Comparison of ENCODE assay signal across 30 mouse cellular contexts in the genomic region with DNA sequence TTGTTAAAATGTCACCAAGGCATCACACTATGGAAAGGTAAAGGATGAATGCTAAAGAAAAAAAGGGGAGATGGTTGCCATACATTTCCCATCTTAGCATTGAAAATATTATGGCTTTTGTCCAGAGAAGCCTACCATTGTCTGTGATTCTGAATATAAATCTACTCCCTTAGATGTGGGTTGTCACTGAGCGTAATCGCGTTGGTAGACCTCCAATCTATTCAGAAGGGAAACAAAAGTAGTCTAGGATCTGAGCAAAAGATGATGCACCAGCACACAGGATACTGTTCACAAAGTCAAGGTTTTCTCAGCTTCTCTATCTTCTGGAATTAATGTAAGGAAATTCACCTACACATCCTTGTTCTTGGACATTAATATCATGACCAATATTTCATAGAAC.
"Had no signal": no experiment of that assay in that cellular context is flagged by ENCODE, and none has a peak within 500 bp of the region (broad histone marks: within the 10 kb centered on the region; RNA-seq: fewer than 3 reads in every experiment).

No protein-coding gene starts in this region.

- H3K36me3 ChIP-seq: limb, embryonic 10.5 days; limb, embryonic 12.5 days; limb, embryonic 13.5 days; limb, embryonic 15.5 days; liver, embryonic 12.5 days; liver, embryonic 13.5 days; liver, embryonic 15.5 days; lung, embryonic 15.5 days; midbrain, embryonic 10.5 days; midbrain, embryonic 12.5 days; midbrain, embryonic 13.5 days; midbrain, embryonic 15.5 days; neural tube, embryonic 12.5 days had no signal

- H3K27ac ChIP-seq: limb, embryonic 10.5 days; limb, embryonic 12.5 days; limb, embryonic 13.5 days; limb, embryonic 15.5 days; liver, embryonic 12.5 days; liver, embryonic 13.5 days; liver, embryonic 14.5 days; liver, embryonic 15.5 days; lung, embryonic 15.5 days; macrophage; midbrain, embryonic 10.5 days; midbrain, embryonic 12.5 days; midbrain, embryonic 13.5 days; midbrain, embryonic 15.5 days; neural tube, embryonic 12.5 days had no signal

- DNase-seq: left cerebral cortex, postnatal 4 days; liver; liver, embryonic 13.5 days; liver, postnatal 0 days; lung, adult 18-20 months; lung, adult 2 months; lung, embryonic 14.5 days; lung, postnatal 10 days; lung, postnatal 14 days; lung, postnatal 36 days; lung, postnatal 4 days; midbrain, embryonic 14.5 days had no signal

- H3K27me3 ChIP-seq: limb, embryonic 12.5 days; limb, embryonic 13.5 days; limb, embryonic 15.5 days; liver, embryonic 12.5 days; liver, embryonic 13.5 days; liver, embryonic 15.5 days; lung, embryonic 15.5 days; megakaryocyte, embryonic 14.5 days; midbrain, embryonic 12.5 days; midbrain, embryonic 13.5 days; midbrain, embryonic 15.5 days; neural tube, embryonic 12.5 days had no signal

- H3K4me1 ChIP-seq: limb, embryonic 10.5 days; limb, embryonic 12.5 days; limb, embryonic 13.5 days; limb, embryonic 15.5 days; liver, embryonic 12.5 days; liver, embryonic 13.5 days; liver, embryonic 15.5 days; lung, embryonic 15.5 days; megakaryocyte, embryonic 14.5 days; midbrain, embryonic 10.5 days; midbrain, embryonic 12.5 days; midbrain, embryonic 13.5 days; midbrain, embryonic 15.5 days; neural tube, embryonic 12.5 days had no signal

- H3K9ac ChIP-seq: limb, embryonic 12.5 days; limb, embryonic 13.5 days; limb, embryonic 15.5 days; liver, embryonic 12.5 days; liver, embryonic 13.5 days; liver, embryonic 14.5 days; liver, embryonic 15.5 days; liver, postnatal 0 days; lung, embryonic 14.5 days; lung, embryonic 15.5 days; midbrain, embryonic 12.5 days; midbrain, embryonic 13.5 days; midbrain, embryonic 15.5 days; neural tube, embryonic 12.5 days had no signal

- H3K4me3 ChIP-seq: limb, embryonic 10.5 days; limb, embryonic 12.5 days; limb, embryonic 13.5 days; limb, embryonic 15.5 days; liver, embryonic 12.5 days; liver, embryonic 13.5 days; liver, embryonic 15.5 days; lung, embryonic 15.5 days; megakaryocyte, embryonic 14.5 days; midbrain, embryonic 10.5 days; midbrain, embryonic 12.5 days; midbrain, embryonic 13.5 days; midbrain, embryonic 15.5 days; myocyte; neural tube, embryonic 12.5 days had no signal

- H3K9me3 ChIP-seq: limb, embryonic 10.5 days; limb, embryonic 12.5 days; limb, embryonic 13.5 days; limb, embryonic 15.5 days; liver, embryonic 12.5 days; liver, embryonic 13.5 days; liver, embryonic 15.5 days; lung, embryonic 15.5 days; midbrain, embryonic 10.5 days; midbrain, embryonic 12.5 days; midbrain, embryonic 13.5 days; midbrain, embryonic 15.5 days; neural tube, embryonic 12.5 days had no signal

- ATAC-seq: liver, embryonic 12.5 days; liver, postnatal 0 days; lung, postnatal 0 days; midbrain, embryonic 13.5 days; midbrain, embryonic 15.5 days; midbrain, embryonic 16.5 days had no signal
